Mouse (Mus musculus): ENCODE measurements around the gene Rtl6.

Rtl6 gene

GRCm38 (mm10) chr15:84536611-84537010 is 21.0 kb downstream of the Rtl6 start:
- no peak for DNase-seq

GRCm38 (mm10) chr15:84535953-84536352 is 21.7 kb downstream of the Rtl6 start:
- no peak for DNase-seq

GRCm38 (mm10) chr15:84532211-84532610 is 25.4 kb downstream of the Rtl6 start:
- no peak for DNase-seq

DNA sequence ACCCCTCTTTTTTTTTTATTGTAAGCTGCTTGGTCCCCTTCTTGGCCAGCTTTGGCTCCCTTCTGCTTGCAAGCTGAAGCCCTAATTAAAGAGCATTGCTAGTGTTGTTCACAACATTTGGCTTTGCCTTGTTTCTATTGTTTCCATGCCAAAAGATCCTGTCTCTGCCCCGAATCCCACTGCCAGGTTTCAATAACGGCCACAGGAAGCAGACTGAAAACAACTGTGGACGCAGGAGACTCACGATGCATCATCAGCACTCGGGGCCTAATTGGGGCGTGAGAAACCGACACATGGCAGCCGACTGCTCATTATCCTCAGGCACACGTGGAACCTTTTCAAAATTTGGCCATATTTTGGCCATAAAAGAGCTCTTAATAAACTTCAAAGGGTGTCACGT is 26.1 kb downstream of the Rtl6 start:
- DNase-seq, result no peak

DNA sequence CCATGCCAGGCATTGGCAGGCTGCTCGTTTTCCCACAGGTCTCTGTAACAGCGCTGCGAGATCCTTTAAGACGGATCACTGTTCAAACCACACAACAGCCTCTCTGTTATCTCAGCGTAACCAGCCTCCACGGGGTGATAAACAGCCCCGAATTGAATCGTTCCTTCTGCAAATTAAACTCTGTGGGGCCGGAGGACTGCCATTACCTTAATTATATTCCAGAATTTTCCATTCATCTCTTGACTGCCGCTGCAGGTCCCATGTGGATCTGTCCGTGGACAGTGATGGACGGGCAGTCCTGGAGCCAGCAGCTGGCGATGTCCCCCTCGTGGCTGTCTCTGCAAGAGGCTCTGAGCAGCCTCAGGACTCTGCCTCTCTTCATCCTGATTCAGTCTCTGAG is 30.7 kb downstream of the Rtl6 start:
- DNase-seq, result no peak

DNA sequence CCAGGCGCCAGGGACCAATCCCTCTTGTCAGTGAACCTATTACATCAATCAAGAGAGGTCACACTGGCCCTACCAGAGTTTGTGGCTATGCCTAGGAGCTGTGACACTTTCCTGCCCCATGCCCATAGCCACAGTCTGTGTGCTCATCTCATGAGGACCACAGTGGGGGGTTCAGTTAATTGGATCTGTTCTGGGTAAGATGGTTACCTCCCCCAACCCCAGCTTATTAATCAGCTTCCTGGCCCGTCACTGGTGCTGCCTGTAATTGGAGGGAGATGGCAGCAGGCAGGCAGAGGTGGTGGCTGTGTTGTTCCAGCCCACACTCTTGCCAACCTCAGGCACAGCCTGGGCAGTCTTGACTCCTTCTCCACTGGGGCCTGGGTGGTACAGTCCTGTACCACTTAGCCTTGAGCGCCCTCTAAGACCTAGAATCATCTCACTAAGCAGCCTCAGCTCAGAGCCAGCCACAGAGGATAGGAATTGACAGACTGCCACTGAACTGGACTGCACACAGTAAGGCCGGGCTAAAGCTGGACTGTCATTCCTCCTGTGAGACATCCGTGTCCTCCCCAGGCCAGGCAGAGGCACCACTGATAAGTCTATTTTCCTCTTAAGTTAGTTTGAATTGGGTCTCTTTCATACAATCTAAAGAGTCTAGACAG is 32.3 kb downstream of the Rtl6 start:
- no peak for DNase-seq

- DNase-seq, result no peak
These were observed 34.5 kb downstream of the Rtl6 start for GRCm38 (mm10) chr15:84522953-84523689.

DNA sequence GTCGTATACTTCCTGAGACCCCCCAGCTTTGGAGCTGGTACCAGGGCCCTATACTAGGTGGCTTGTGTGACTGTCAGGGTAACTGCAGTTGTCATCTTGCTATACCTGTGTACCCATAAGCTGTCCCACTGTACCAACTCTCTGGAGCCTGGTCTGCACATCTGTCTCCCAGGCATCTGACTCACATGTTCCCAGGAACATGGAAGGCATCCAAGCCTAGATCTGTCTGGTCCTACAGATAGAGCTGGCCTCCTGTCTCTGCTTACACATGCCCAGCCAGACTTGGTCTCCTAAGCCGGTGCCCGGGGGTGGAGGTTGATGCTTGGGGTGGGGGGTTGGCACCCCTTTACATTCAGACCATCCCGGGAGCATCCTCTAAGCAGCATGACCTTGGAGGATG is 36.1 kb downstream of the Rtl6 start:
- DNase-seq, result no peak

- no peak for DNase-seq
These were observed 39.1 kb downstream of the Rtl6 start for GRCm38 (mm10) chr15:84518540-84518939.

GRCm38 (mm10) chr15:84512626-84513296 is 44.9 kb downstream of the Rtl6 start:
- DNase-seq, result no peak

- no peak for DNase-seq
These were observed 47.6 kb downstream of the Rtl6 start for GRCm38 (mm10) chr15:84509981-84510380.

DNA sequence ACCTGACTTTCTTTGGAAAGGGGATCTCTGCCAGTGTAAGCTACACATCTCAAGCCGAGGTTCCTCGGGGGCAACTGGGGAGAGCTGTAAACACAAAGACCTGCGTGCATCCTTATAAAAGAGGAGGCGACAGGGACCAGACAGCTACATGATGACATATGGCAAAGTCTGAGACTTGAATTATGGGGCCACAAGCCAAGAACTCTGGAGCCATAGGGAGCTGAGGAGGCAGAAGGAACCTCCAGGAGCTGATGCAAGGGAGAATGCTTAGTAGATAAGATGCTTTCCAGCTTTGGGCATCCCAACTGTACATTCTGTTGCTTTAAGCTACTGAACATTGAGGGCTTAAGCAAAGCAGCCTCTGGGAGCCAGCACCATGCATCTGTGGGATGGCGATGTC is 48.5 kb downstream of the Rtl6 start:
- DNase-seq, result no peak

DNA sequence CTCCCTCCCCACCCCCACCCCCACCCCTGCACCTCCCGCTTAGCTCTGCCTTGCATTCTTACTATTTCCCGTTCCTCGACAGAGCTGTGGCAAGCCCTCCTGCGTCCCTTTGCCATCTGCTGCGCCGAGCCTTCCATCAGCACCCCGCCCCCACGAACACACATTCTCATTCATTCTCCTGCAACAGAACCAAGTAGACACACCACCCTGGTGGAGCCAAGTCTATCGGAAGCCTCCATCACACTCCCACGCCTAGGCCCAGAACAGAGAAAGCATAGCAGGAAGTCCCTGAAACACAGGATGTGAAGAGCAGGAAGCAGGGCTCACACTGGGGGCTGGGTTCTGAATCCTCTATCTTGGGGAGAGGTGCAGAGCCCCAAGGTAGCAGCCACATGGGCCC is 51.6 kb downstream of the Rtl6 start:
- DNase-seq, result no peak

DNA sequence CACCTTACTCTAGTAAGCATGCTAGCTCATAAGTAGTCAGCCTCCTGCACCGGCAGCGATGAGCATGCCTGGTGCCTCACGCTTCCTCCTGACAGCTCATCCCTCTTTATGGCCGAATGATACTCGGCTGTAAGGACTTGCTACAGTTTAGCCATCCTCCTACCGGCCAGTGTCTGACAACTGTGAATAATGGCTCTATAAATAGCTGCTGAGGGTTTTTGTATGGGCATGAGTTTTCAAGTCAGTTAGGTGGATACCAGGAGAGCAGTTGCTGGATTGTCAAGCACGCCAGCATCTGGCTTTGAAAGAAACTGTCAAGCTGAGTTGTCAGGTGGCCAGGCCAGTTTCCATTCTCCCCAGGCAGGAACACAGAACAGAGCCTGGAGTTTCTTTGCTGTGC is 52.7 kb downstream of the Rtl6 start:
- no peak for DNase-seq

All from cerebellum, adult 11-12 months (tissue).